Mouse (Mus musculus): ENCODE data around the gene Il1r2. TPM values are rescaled to one million over a fixed set of nuclear protein-coding genes. Genes with fewer than 3 reads are reported as not detected.

Il1r2 gene
- polyA plus RNA-seq, 1 experiment: not detected

DNA sequence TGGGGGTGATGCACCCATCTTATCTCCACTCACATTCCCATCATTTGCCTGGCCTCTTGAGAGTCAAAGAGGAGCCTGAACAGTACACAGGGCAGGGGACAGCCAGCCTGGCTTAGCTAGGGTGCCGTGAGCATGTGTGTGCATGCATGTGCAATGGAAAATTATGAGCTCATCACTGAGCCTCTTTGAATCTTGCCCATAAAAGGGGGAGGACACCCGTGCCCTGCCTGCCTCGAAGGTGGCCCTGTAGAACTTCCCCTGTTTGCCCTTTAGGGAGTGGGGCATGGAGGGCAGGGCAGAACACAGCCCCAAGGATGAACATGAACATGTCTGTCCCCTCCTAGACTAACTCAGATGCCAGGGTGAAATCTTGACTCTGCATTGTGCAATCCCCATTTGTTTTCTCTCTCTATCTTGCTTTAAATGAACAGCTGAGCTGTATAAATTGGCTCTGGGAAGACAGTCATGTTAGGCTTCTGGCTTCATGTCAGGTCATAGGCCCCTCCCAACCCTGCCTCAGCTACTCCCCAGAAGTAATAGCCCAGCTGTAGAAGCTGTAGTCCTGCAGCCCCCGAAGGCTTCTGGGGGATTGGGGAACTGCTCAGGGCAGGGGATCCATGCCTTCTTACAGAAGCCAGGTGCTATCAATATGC, 14.6 kb upstream of the Il1r2 start:
- Histone ChIP-seq H3K4me1 (ENCODE audit: control insufficient read depth, insufficient read depth, low read length) (no peaks in the 10 kb centered on the region), H3K27me3 (ENCODE audit: control insufficient read depth, insufficient read depth, low read length) (no peaks in the 10 kb centered on the region), H3K4me3 (ENCODE audit: control insufficient read depth, low read depth, low read length) (no peak overlapping the region), H3K36me3 (ENCODE audit: control insufficient read depth, insufficient read depth, low read length) (no peaks in the 10 kb centered on the region), H3K27ac (ENCODE audit: control insufficient read depth, insufficient read depth, low read depth, low read length) (no peak overlapping the region)
- TF ChIP-seq CTCF (IDR thresholded peaks at IDR 0.05; ENCODE audit: control insufficient read depth, insufficient read depth, insufficient replicate concordance, low read depth, low read length): no peak
- TF ChIP-seq POLR2A (IDR thresholded peaks at IDR 0.05; ENCODE audit: control insufficient read depth, low read depth, low read length): no peak

DNA sequence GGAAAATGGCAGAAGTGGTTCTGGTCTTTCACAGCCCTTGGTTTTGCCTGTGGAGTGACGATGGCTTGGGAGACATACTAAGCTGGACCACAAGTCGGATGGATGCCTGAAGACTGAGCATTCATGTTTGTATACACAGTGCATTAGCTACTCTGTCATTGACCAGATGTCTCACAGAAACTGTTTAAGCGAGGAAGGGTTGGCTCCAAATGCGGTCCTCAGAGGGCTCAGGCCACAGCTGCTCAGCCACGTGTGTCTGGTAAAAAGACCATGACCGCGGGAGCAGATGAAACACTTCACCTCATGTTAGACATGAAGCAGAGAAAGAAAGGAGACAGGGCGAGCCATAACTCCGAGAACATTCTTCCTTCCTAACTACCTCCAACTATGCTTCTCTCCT, 12.5 kb upstream of the Il1r2 start:
- no peaks in the 10 kb centered on the region for H3K4me1 ChIP-seq (ENCODE audit: control insufficient read depth, insufficient read depth, low read length)
- H3K4me3 ChIP-seq (ENCODE audit: control insufficient read depth, low read depth, low read length): no peak overlapping the region
- TF ChIP-seq CTCF (IDR thresholded peaks at IDR 0.05; ENCODE audit: control insufficient read depth, insufficient read depth, insufficient replicate concordance, low read depth, low read length) (no peak), POLR2A (IDR thresholded peaks at IDR 0.05; ENCODE audit: control insufficient read depth, low read depth, low read length) (no peak)
- H3K36me3 ChIP-seq (ENCODE audit: control insufficient read depth, insufficient read depth, low read length): no peaks in the 10 kb centered on the region
- no peaks in the 10 kb centered on the region for H3K27me3 ChIP-seq (ENCODE audit: control insufficient read depth, insufficient read depth, low read length)
- no peak overlapping the region for H3K27ac ChIP-seq (ENCODE audit: control insufficient read depth, insufficient read depth, low read depth, low read length)

DNA sequence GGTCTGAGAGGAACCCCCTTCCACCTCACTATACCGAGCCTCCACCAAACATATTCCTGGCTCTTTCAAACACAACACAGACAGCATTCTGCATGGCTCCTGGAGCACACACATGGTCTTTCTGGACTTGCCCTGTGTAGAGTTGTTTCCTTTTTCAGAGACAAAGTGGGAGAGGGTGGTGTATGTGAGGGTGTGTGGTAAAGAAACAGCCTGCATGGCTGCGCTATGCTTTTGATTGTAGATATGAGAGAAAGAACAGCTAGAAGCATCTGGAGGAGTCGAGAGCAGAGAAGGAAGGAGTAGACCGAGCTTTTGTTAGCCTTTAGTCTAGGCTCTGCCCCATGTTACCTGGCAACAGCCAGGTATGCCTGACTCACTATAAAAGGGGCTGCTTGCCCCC, 10.5 kb upstream of the Il1r2 start:
- H3K27me3 ChIP-seq (ENCODE audit: control insufficient read depth, insufficient read depth, low read length): no peaks in the 10 kb centered on the region
- H3K4me3 ChIP-seq (ENCODE audit: control insufficient read depth, low read depth, low read length): no peak overlapping the region
- no peaks in the 10 kb centered on the region for H3K36me3 ChIP-seq (ENCODE audit: control insufficient read depth, insufficient read depth, low read length)
- H3K27ac ChIP-seq (ENCODE audit: control insufficient read depth, insufficient read depth, low read depth, low read length): no peak overlapping the region
- TF ChIP-seq CTCF (IDR thresholded peaks at IDR 0.05; ENCODE audit: control insufficient read depth, insufficient read depth, insufficient replicate concordance, low read depth, low read length): no peak
- no peak for TF ChIP-seq POLR2A (IDR thresholded peaks at IDR 0.05; ENCODE audit: control insufficient read depth, low read depth, low read length)
- no peaks in the 10 kb centered on the region for H3K4me1 ChIP-seq (ENCODE audit: control insufficient read depth, insufficient read depth, low read length)

DNA sequence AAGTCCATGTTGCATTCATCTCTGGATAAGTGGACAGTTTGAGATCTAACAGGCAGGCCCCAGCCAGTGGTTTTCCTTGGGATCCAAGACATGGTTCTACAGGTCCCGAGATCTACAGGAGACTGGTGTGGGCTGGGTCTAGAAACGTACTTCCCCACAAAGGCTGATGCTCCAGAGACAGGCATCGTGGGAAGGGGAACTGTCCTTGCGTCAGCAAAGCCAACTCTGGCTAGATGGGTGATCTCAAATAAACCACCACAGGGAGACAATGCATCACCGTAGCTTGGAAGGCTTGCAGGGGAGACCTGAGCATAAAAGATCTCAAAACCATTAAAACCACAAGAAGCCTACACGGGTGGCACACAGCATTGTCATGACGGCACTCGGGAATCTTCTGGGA, 9.4 kb upstream of the Il1r2 start:
- H3K27me3 ChIP-seq (ENCODE audit: control insufficient read depth, insufficient read depth, low read length): no peaks in the 10 kb centered on the region

DNA sequence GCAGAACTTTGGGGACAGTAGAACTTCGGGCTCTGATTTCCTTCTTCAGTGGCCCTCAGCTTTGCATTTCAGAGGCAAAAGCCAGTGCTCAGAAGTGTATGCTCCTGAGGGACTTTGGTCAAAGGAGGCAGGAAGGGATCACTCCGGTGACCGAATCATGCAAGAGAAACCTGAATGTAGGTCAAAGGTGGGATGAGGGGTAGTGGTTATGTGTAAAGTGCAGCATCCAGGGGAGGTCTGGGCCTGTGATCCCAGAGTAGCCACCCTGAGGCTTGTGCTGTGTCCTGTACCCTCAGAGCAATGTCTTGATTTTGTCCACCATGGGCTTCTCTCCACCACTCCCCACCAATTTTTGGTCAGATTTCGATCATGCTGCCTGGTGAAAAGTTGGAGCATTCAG, 1.3 kb upstream of the Il1r2 start:
- Histone ChIP-seq H3K4me3 (ENCODE audit: control insufficient read depth, low read depth, low read length) (no peak overlapping the region), H3K4me1 (ENCODE audit: control insufficient read depth, insufficient read depth, low read length) (no peaks in the 10 kb centered on the region), H3K27me3 (ENCODE audit: control insufficient read depth, insufficient read depth, low read length) (no peaks in the 10 kb centered on the region), H3K36me3 (ENCODE audit: control insufficient read depth, insufficient read depth, low read length) (no peaks in the 10 kb centered on the region), H3K27ac (ENCODE audit: control insufficient read depth, insufficient read depth, low read depth, low read length) (no peak overlapping the region)
- TF ChIP-seq CTCF (IDR thresholded peaks at IDR 0.05; ENCODE audit: control insufficient read depth, insufficient read depth, insufficient replicate concordance, low read depth, low read length): no peak
- no peak for TF ChIP-seq POLR2A (IDR thresholded peaks at IDR 0.05; ENCODE audit: control insufficient read depth, low read depth, low read length)

More for the DNA sequence above, 9.4 kb upstream of the Il1r2 start:
- H3K36me3 ChIP-seq (ENCODE audit: control insufficient read depth, insufficient read depth, low read length): no peaks in the 10 kb centered on the region
- no peak overlapping the region for H3K4me3 ChIP-seq (ENCODE audit: control insufficient read depth, low read depth, low read length)
- no peak overlapping the region for H3K27ac ChIP-seq (ENCODE audit: control insufficient read depth, insufficient read depth, low read depth, low read length)
- H3K4me1 ChIP-seq (ENCODE audit: control insufficient read depth, insufficient read depth, low read length): no peaks in the 10 kb centered on the region
- TF ChIP-seq CTCF (IDR thresholded peaks at IDR 0.05; ENCODE audit: control insufficient read depth, insufficient read depth, insufficient replicate concordance, low read depth, low read length): no peak
- no peak for TF ChIP-seq POLR2A (IDR thresholded peaks at IDR 0.05; ENCODE audit: control insufficient read depth, low read depth, low read length)

DNA sequence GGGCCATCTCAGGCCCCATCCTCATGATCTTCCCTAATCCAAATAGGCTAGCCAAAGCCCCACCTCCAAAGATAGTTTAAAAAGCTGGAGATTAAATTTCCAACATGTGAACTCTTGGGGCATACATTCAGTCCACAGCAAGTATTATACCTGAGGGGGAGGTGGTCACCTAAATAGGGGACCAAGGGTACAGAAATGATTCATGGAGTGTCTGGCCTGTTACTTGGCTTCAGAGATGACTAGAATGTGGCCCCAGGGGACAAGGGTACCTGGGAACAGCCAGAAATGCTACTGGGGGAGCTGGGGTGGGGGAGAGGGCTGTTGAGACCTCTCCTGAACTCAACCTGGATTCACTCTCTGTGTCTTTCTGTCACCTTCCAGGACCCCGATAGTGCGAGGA, 3.4 kb downstream of the Il1r2 start:
- no peak for TF ChIP-seq CTCF (IDR thresholded peaks at IDR 0.05; ENCODE audit: control insufficient read depth, insufficient read depth, insufficient replicate concordance, low read depth, low read length)
- no peak for TF ChIP-seq POLR2A (IDR thresholded peaks at IDR 0.05; ENCODE audit: control insufficient read depth, low read depth, low read length)

DNA sequence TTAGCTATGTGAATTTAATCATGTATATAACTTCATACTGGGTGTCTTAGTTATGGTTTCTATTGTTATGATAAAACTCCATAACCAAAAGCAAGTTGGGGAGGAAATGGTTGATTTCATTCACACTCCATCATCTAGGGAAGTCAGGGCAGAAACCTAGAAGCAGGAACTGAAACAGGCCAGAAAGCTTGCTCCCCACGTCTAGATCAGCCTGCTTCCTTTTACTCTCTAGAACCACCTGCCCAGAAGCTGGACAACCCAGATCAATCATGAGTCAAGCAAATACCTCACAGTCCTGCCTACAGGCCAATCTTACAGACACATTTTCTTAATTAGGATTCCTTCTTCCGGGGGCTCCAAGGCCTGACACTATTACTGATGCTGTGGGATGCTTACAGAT, 7.2 kb downstream of the Il1r2 start:
- Histone ChIP-seq H3K27me3 (ENCODE audit: control insufficient read depth, insufficient read depth, low read length) (no peaks in the 10 kb centered on the region), H3K27ac (ENCODE audit: control insufficient read depth, insufficient read depth, low read depth, low read length) (no peak overlapping the region), H3K4me1 (ENCODE audit: control insufficient read depth, insufficient read depth, low read length) (peaks cover 4% of the 10 kb centered on the region), H3K4me3 (ENCODE audit: control insufficient read depth, low read depth, low read length) (no peak overlapping the region), H3K36me3 (ENCODE audit: control insufficient read depth, insufficient read depth, low read length) (no peaks in the 10 kb centered on the region)
- TF ChIP-seq POLR2A (IDR thresholded peaks at IDR 0.05; ENCODE audit: control insufficient read depth, low read depth, low read length) (no peak), CTCF (IDR thresholded peaks at IDR 0.05; ENCODE audit: control insufficient read depth, insufficient read depth, insufficient replicate concordance, low read depth, low read length) (no peak)

More for the DNA sequence above, 3.4 kb downstream of the Il1r2 start:
- Histone ChIP-seq H3K27ac (ENCODE audit: control insufficient read depth, insufficient read depth, low read depth, low read length) (no peak overlapping the region), H3K4me3 (ENCODE audit: control insufficient read depth, low read depth, low read length) (no peak overlapping the region), H3K4me1 (ENCODE audit: control insufficient read depth, insufficient read depth, low read length) (no peaks in the 10 kb centered on the region), H3K27me3 (ENCODE audit: control insufficient read depth, insufficient read depth, low read length) (no peaks in the 10 kb centered on the region), H3K36me3 (ENCODE audit: control insufficient read depth, insufficient read depth, low read length) (no peaks in the 10 kb centered on the region)

Data from testis, adult 2 months (tissue).